Mouse (Mus musculus) embryonic stem cell, embryonic (primary cell): ENCODE data around the gene Adam15.

Source experiments
- CTCF ChIA-PET, 4 experiments: fragments of 300-600 bp in 2 of 4; fragments of 350-600 bp in 2 of 4; sonication (Branson Sonifier 250); formaldehyde crosslinking; loops; one replicate each; lab custom pipeline; 2022; ENCODE audit warnings: inconsistent platforms in 2 of 4; lab: Charles Lee
- POLR2A ChIA-PET, 4 experiments: fragments of 300-600 bp in 2 of 4; fragments of 350-600 bp in 2 of 4; sonication (Branson Sonifier 250); formaldehyde crosslinking; loops; one replicate each; lab custom pipeline; 2022; ENCODE audit warnings: antibody characterized with exemption in 4 of 4, inconsistent platforms in 1 of 4; lab: Charles Lee

Adam15 gene

DNA sequence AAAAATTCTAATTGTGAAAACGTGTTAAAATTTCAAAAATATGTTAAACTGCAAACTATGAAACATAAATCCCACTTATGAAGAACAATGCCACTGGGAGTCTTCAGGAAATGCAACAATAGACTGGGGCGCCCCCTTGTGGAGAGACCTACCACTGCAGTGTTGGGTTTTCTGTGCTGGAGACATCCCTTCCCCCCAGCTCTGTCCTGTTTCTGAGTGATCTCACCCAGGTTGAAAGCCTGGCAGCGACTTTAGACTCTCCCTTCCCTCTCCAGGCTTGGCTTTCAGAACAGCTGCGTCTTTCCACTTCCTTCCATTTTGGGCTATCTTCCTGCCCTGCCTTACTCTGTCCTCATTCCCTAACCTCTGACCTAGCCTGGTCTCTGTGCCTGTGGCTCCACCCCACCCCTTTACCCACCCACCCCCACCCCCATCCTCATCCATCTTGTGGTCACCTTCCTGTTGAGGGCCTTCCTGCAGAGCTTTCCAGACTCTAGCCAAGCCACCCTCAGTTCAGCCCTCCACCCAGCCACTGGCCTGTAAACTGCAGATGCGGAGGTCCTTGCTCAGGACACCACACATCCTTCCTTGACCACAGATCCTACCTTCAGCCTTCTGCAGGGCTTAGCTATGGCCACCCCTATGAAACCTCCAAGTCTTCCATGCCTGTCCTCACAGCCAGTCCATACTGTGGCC is 5.2 kb upstream of the Adam15 start:
- ChIA-PET CTCF (interaction anchor here (0.5 to 4.1 kb wide), 51 partner anchors 9 to 649 kb away, joined by 3 to 16 read pairs (median 4); partner anchors contain the start of genes Efna3 (in 1 of the 4), Efna4 (in 1 of the 4), Krtcap2 (in 1 of the 4) and Pbxip1 (in 1 of the 4)), POLR2A (interaction anchor here (0.6 to 1.9 kb wide), 10 partner anchors 11 to 28 kb away, joined by 3 to 5 read pairs (median 3); partner anchors contain the start of genes Dcst1 (in 1 of the 4) and Efna4 (in 1 of the 4))

GRCm38 (mm10) chr3:89351271-89351670 is 1.5 kb upstream of the Adam15 start:
- CTCF ChIA-PET = interaction anchor here in 3 of 4 experiments (0.6 to 3.0 kb wide), 9 partner anchors 11 to 101 kb away, joined by 3 to 31 read pairs (median 5); no protein-coding TSS in a partner anchor
- POLR2A ChIA-PET = interaction anchor here in 3 of 4 experiments (0.6 to 3.6 kb wide), 15 partner anchors 10 to 837 kb away, joined by 3 to 17 read pairs (median 4); partner anchors contain the start of genes Efna3 (in 2 of the 3), Efna4 (in 1 of the 3), Lenep (in 1 of the 3) and Zbtb7b (in 1 of the 3)

DNA sequence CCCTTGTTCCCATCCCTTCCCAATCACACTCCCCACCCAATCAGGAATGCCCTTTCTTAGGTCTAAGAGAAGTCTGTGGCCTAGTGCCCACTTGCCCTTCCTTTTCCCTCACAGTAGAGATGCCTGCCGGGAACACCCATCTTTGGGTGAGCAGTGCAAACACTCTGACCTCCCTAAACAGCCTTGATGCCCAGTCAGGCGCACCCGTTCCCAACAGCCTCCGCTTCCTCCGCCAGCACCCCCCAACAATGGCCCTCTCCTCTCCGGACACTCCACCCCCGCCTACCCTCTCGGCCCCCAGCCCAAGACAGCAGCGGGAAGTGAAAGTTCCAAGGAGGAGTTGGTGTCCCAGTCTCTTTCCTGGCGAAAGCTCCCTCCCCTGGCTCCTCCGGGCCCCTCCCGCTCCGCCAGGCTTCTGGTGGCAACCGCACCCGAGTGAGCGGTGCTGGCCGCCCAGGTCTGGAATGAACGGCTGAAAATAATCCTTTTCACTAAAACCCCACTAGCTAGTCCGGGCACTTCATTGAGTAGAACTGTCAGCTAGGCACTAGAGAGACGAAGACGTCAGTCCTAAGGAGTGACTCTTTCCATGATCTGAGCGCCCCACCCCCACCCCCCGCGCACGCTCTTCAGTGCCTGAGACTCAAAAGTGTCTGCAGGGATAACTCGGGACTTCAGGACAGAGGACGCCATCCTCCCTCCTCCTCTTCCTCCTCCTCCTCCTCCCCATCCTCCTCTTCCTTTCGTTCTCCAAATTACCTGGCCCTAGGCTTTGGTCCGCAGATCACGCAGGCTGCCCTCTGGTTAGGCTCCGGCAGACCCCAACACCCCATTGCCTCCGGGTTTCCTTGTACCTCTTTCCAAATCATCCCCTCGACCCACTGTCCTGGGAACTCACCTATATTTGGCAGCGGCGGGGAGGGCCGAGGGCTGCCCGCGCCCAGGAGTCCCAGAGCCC is 606 bp downstream of the Adam15 start:
- CTCF ChIA-PET = interaction anchor here (0.5 to 3.0 kb wide), 37 partner anchors 9 to 247 kb away, joined by 3 to 31 read pairs (median 4); partner anchors contain the start of genes Dcst1 (in 1 of the 4), Efna4 (in 1 of the 4), Fdps (in 1 of the 4) and Flad1 (in 1 of the 4)
- POLR2A ChIA-PET = interaction anchor here (0.6 to 3.6 kb wide), 57 partner anchors 8 to 796 kb away, joined by 3 to 17 read pairs (median 4); partner anchors contain the start of genes Dcst1 (in 2 of the 4), Efna3 (in 2 of the 4), Flad1 (in 2 of the 4) and Cks1b (in 1 of the 4)

GRCm38 (mm10) chr3:89347916-89348315 is 1.9 kb downstream of the Adam15 start:
- CTCF ChIA-PET = interaction anchor here in 3 of 4 experiments (0.6 to 1.4 kb wide), 3 partner anchors 20 to 55 kb away, joined by 3 to 4 read pairs (median 3); no protein-coding TSS in a partner anchor

GRCm38 (mm10) chr3:89346815-89347540 is 2.8 kb downstream of the Adam15 start:
- CTCF ChIA-PET = interaction anchor here in 3 of 4 experiments (0.6 to 1.4 kb wide), 3 partner anchors 31 to 550 kb away, joined by 3 to 4 read pairs (median 3); no protein-coding TSS in a partner anchor
- POLR2A ChIA-PET = interaction anchor here in 1 of 4 experiments (1.1 to 1.3 kb wide), 3 partner anchors 11 to 36 kb away, joined by 3 to 5 read pairs (median 4); no protein-coding TSS in a partner anchor

More at GRCm38 (mm10) chr3:89347916-89348315, 1.9 kb downstream of the Adam15 start:
- POLR2A ChIA-PET = interaction anchor here in 2 of 4 experiments (1.0 to 3.6 kb wide), 4 partner anchors 27 to 513 kb away, joined by 3 to 17 read pairs (median 4); partner anchors contain the start of gene Gon4l (in 1 of the 2)

DNA sequence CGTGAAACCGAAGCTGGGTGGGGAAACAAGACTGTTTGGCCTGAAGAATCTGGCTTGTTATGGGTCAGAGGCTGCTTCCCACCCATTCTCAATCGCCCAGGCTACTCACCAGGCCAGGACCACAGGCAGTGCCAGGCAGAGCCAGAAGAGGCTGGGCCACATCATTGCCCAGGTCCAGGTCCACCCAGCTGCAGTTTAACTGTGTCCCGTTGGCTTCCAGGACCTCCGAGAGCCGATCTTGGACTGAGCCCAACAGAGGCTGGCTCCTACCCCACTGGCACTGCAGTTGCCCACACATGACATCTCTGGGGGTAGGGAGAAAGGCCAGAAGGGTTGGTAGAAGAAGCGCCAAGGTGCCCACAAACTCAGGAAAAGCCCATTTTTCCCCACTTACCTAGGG is 6.5 kb downstream of the Adam15 start:
- POLR2A ChIA-PET = interaction anchor here in 3 of 4 experiments (0.6 to 1.8 kb wide), 11 partner anchors 21 to 242 kb away, joined by 3 to 5 read pairs (median 3); partner anchors contain the start of genes Fdps (in 1 of the 3), Pbxip1 (in 1 of the 3) and Pmvk (in 1 of the 3)

DNA sequence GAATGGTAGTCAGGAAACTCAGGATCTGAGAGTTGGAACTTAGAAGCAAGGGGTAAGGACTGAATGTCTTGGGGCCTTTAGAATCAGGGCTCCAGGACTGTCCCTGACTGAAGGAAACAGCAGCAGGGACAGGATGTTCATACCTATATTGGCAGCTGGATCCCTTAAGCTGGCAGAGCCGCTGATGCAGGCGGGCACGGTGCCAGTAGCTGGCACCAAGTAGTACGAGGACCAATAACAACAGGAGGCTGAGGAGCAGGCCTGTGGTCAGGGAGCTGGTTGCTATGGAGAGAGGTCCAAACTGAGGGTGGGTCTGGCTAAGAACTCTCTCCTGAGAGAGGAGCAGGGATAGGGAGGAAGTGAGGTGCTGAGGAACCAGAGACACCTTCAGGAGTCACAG is 8.0 kb downstream of the Adam15 start:
- ChIA-PET POLR2A (interaction anchor here in 3 of 4 experiments (0.5 to 6.5 kb wide), 6 partner anchors 8 to 174 kb away, joined by 3 to 57 read pairs (median 4); partner anchors contain the start of gene Adam15 (in 2 of the 3)), CTCF (interaction anchor here in 3 of 4 experiments (0.6 to 7.0 kb wide), 6 partner anchors 13 to 55 kb away, joined by 3 to 61 read pairs (median 4); no protein-coding TSS in a partner anchor)

More for the DNA sequence above, 6.5 kb downstream of the Adam15 start:
- CTCF ChIA-PET = interaction anchor here in 3 of 4 experiments (0.6 to 2.4 kb wide), 10 partner anchors 10 to 138 kb away, joined by 3 to 9 read pairs (median 3); no protein-coding TSS in a partner anchor

DNA sequence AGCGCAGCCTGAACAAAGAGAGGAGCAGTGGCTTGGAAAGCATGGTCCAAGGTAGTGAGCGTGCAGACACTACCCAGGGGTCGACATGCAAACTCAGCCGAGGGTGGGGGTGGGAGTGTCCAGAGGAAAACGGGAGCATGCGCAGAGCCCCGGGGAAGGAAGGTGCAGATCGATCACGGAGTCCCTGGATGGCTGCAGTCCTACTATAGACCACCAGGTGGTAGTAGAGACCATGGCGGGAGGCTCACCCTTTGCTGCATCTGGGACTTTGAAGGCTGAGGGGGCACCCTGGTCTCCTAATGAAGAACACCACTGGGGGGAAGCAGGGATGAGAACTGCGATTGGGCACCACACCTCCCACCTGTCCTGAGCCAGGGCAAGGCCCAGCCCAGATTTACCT is 9.3 kb downstream of the Adam15 start:
- ChIA-PET POLR2A (interaction anchor here in 3 of 4 experiments (0.7 to 6.5 kb wide), 8 partner anchors 9 to 43 kb away, joined by 3 to 57 read pairs (median 4); partner anchors contain the start of genes Adam15 (in 2 of the 3) and Efna3 (in 1 of the 3)), CTCF (interaction anchor here (0.6 to 7.0 kb wide), 20 partner anchors 10 to 170 kb away, joined by 3 to 61 read pairs (median 4); partner anchors contain the start of genes Adam15 (in 1 of the 4) and Efna3 (in 1 of the 4))

GRCm38 (mm10) chr3:89339416-89339815 is 10.4 kb downstream of the Adam15 start:
- POLR2A ChIA-PET = interaction anchor here in 3 of 4 experiments (0.6 to 7.7 kb wide), 19 partner anchors 9 to 1309 kb away, joined by 3 to 57 read pairs (median 3); partner anchors contain the start of genes Adam15 (in 3 of the 3) and Efna3 (in 2 of the 3)

DNA sequence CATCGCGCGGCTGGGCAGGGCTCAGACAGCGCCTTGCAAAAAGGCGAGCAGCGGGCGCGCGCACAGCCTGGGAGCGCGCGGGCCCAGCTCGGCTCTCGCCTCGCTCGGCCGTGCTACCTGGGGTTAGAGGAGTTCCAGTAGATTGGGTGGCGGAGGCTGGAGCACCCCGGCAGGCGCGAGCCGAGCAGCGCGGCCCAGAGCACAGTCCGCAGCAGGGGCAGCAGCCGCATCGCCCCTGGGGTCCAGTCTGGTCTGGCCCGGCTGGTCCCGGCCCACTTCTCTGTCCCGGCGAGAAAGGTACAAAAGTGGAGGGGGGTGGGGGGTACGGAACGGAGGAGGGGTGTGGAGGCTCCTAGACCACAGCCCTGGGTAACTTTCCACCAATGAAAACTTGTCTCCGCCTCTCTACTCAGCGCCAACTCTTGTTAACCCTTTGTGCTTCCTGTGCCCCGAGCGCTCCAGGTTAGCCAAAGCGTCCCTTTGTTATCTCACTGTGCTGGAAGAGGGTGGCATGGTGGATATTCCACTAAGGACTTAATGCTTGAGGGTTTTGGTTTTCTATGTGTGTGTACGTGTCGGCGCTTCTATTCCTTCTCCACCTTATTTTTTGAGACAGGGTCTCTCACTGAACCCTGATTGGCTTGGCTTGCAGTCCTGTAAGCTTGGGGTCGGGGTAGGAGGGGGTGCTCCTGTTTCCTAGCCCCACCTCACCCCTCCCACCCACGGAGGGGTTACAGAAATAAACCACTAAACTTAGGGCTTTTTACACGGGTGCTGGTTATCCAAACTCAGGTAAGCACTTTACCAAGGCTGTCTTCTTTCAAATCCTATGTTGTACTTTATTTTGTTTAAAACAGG is 11.8 kb downstream of the Adam15 start, which contains the start of gene Efna4:
TSS of gene Efna4 (minus strand) at position 308 of the 858 bp plus-strand sequence.
- POLR2A ChIA-PET = interaction anchor here (0.7 to 7.7 kb wide), 27 partner anchors 10 to 160 kb away, joined by 3 to 57 read pairs (median 4); partner anchors contain the start of genes Adam15 (in 3 of the 4), Efna3 (in 3 of the 4), Cks1b (in 1 of the 4) and Flad1 (in 1 of the 4)
- CTCF ChIA-PET = interaction anchor here in 3 of 4 experiments (0.6 to 7.0 kb wide), 22 partner anchors 9 to 348 kb away, joined by 3 to 61 read pairs (median 4); partner anchors contain the start of genes Efna3 (in 2 of the 3) and Adam15 (in 1 of the 3)

More at GRCm38 (mm10) chr3:89339416-89339815, 10.4 kb downstream of the Adam15 start:
- CTCF ChIA-PET = interaction anchor here in 3 of 4 experiments (0.5 to 7.0 kb wide), 40 partner anchors 9 to 725 kb away, joined by 3 to 61 read pairs (median 4); partner anchors contain the start of genes Adam15 (in 3 of the 3), Efna3 (in 2 of the 3), Hcn3 (in 1 of the 3) and Pmvk (in 1 of the 3)

GRCm38 (mm10) chr3:89337062-89337720 is 12.6 kb downstream of the Adam15 start:
- CTCF ChIA-PET = interaction anchor here (0.6 to 7.0 kb wide), 27 partner anchors 8 to 349 kb away, joined by 3 to 61 read pairs (median 4); partner anchors contain the start of genes Efna3 (in 3 of the 4) and Adam15 (in 1 of the 4)
- POLR2A ChIA-PET = interaction anchor here (0.7 to 7.7 kb wide), 31 partner anchors 9 to 160 kb away, joined by 3 to 57 read pairs (median 5); partner anchors contain the start of genes Adam15 (in 3 of the 4), Efna3 (in 3 of the 4), Cks1b (in 1 of the 4) and Flad1 (in 1 of the 4)

DNA sequence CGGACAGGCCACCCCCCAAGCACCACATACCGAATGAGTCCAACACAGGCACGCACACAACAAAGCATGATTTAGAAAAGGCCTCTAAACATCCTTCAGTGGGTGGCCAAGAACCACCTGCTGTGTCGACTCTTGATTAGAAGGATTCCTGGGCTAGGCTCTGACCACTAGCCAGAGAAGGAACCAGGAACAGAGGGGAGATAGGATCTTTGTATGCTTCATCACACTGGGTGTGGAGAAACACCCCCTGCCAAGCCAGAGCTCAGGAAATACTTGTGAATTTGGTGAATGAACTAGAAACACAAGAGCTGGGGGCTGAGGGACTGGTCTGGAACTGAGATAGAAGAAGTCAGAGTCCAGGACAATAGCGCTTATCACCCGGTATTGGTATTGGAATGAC is 13.3 kb downstream of the Adam15 start:
- ChIA-PET CTCF (interaction anchor here (0.6 to 7.0 kb wide), 18 partner anchors 8 to 120 kb away, joined by 3 to 61 read pairs (median 4); partner anchors contain the start of gene Adam15 (in 1 of the 4)), POLR2A (interaction anchor here in 3 of 4 experiments (0.6 to 7.7 kb wide), 21 partner anchors 9 to 330 kb away, joined by 3 to 57 read pairs (median 5); partner anchors contain the start of genes Efna3 (in 2 of the 3), Adam15 (in 1 of the 3) and Flad1 (in 1 of the 3))

DNA sequence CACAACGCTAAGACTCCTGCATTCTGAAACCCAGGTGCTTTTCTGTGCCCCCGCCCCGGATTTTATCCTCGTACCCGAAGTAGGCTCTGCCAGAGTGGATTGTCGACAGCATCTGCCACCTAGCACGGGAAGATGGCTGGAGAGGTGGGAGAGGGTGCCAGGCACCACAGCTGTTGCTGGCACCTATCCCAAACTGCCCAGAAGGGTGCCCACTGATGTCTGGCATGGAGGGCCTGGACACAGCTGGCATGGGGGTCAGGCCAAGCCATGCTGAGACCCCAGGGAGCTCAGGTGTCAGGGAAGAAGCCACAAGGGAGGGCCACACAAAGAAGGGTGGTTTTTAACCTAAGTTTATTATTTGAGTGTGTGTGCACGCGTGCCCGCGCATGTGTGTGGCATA is 16.7 kb downstream of the Adam15 start:
- POLR2A ChIA-PET = interaction anchor here in 3 of 4 experiments (0.7 to 7.7 kb wide), 13 partner anchors 10 to 124 kb away, joined by 3 to 48 read pairs (median 3); partner anchors contain the start of genes Efna3 (in 3 of the 3), Adam15 (in 1 of the 3) and Pygo2 (in 1 of the 3)
- CTCF ChIA-PET = interaction anchor here in 3 of 4 experiments (0.6 to 1.3 kb wide), 5 partner anchors 22 to 731 kb away, joined by 3 to 4 read pairs (median 3); no protein-coding TSS in a partner anchor
